Mouse (Mus musculus) embryonic facial prominence, embryonic 11.5 days (tissue): ENCODE results near the gene Lmo7. TPM values are rescaled to one million over a fixed set of nuclear protein-coding genes. Genes with fewer than 3 reads are reported as not detected.
A peak's percentile ranks its signal among the peaks of the same experiment; 100 is the strongest.

Source experiments
- ATAC-seq: fragments of 200-750 bp; cut with Nextera tagmentation; replicated peaks from 2 replicates; pipeline ENCODE4 v1.8.0; 2017; ENCODE audit warnings: low read depth; ENCODE audit not compliant: insufficient number of reproducible peaks, low FRiP score, low TSS enrichment
- DNase-seq: peaks from one replicate; pipeline ENCODE4 v3.0.0-alpha.2; 2015; ENCODE audit warnings: low spot score
- H3K27ac ChIP-seq: fragments of 300-500 bp; sonication (generic); replicated peaks from 2 replicates; pipeline ENCODE4 v1.5.1; 2014; ENCODE audit warnings: mild to moderate bottlenecking, low read depth, low read length, control low read depth
- H3K27me3 ChIP-seq: fragments of 300-500 bp; sonication (generic); 2 replicates; pipeline ENCODE4 v1.6.1; 2014; ENCODE audit warnings: mild to moderate bottlenecking, low read length, moderate library complexity, mixed read lengths; ENCODE audit not compliant: control insufficient read depth, insufficient read depth
- H3K36me3 ChIP-seq: fragments of 300-500 bp; sonication (generic); replicated peaks from 2 replicates; pipeline ENCODE4 v1.6.1; 2014; ENCODE audit warnings: low read depth, mild to moderate bottlenecking, low read length, moderate library complexity, mixed read lengths; ENCODE audit not compliant: control insufficient read depth, insufficient read depth
- H3K4me1 ChIP-seq: fragments of 300-500 bp; sonication (generic); 2 replicates; pipeline ENCODE4 v1.6.1; 2014; ENCODE audit warnings: low read length, mixed read lengths; ENCODE audit not compliant: control insufficient read depth, insufficient read depth
- H3K4me2 ChIP-seq: fragments of 300-500 bp; sonication (generic); 2 replicates; pipeline ENCODE4 v1.6.1; 2014; ENCODE audit warnings: low read depth, mild to moderate bottlenecking, control low read depth, low read length, moderate library complexity
- H3K4me3 ChIP-seq: fragments of 300-500 bp; sonication (generic); 2 replicates; pipeline ENCODE4 v1.5.1; 2014; ENCODE audit warnings: low read depth, low read length, control low read depth
- H3K9ac ChIP-seq: fragments of 300-500 bp; sonication (generic); replicated peaks from 2 replicates; pipeline ENCODE4 v1.6.1; 2014; ENCODE audit warnings: mild to moderate bottlenecking, control low read depth, low read length
- H3K9me3 ChIP-seq: fragments of 300-500 bp; sonication (generic); replicated peaks from 2 replicates; pipeline ENCODE4 v1.6.1; 2016; ENCODE audit warnings: mild to moderate bottlenecking, low read length, inconsistent platforms, mixed read lengths; ENCODE audit not compliant: control insufficient read depth
- WGBS: fragments of 180-500 bp; shearing (Covaris S2); extraction: QIAGEN DNeasy Blood & Tissue Kit; methylation state at CpG from one replicate; pipeline ENCODE4 v1.1.7; 2014; 5-methylcytosine and 5-hydroxymethylcytosine counted together
- polyA plus RNA-seq: library from polyadenylated mRNA; unstranded; fragments of >200 nt; fragmentation: Nextera tagmentation; extraction: Ambion mirVana; gene quantifications from 2 replicates; pipeline ENCODE4 v1.2.1, GENCODE M21; 2014

Gene Lmo7
- polyA plus RNA-seq, 1 experiment from 2014 or later: 6.7 TPM

DNA sequence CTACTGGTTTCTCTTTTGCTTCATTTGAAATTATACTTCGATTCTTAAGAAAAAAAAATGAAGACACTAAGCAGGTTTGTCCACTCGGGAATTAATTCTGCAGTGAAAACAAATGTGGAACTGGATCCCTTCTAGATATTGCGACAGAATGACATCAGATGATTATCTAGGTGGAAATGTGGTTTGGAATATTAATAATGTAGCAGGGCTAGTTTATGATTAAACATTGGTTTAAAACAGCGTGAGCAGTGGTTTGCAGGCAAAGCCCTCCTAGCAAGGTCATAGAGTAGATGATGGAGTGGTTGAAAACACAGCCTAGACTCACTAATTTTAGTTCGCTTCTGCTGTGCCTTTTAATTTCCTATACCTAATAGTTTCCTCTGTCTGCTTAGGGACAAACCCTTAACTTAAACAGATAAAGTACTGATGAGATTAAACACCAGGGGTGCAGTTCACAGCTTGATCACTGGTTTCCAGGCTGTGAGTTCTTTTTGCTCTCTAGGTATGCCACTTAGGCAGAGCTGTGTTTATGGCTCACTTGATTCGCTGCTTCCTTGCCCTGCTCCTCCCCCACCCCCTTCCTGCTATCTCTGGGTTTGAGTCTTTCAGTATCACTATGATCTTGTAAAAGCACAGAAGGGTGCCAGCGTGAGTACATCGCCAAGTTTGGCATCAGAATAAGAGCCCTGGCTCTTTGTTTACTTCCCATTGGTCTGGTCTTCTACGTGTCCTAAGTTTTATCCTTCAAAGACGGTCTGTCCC, 4.0 kb downstream of the Lmo7 start:
- no peaks in the 10 kb centered on the region for H3K4me1 ChIP-seq

DNA sequence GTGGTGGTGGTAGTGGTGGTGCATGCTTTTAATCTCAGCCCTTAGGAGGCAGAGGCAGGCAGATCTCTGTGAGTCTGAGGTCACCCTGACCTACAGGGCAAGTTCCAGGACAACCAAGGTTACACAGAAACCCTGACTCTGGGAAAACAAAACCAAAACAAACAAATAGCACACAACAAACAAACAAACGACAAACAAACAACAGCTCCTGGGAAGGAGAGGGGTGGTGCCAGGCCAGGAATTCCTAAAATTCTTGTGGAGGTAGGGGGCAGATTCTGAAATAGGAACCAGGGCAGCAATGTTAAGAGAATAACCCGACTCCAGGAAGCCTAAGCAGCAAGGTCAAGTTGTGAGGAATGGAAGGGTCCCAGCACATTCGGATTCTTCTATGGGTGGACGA, 7.7 kb downstream of the Lmo7 start:
- DNase-seq (no peak), ATAC-seq (no peak)
- Histone ChIP-seq H3K9ac (no peak overlapping the region), H3K4me3 (no peak overlapping the region), H3K27me3 (no peaks in the 10 kb centered on the region), H3K4me1 (no peaks in the 10 kb centered on the region), H3K4me2 (no peak overlapping the region), H3K27ac (no peak overlapping the region), H3K9me3 (no peaks in the 10 kb centered on the region), H3K36me3 (no peaks in the 10 kb centered on the region)
- 77% methylated on average over 4 of the region's 4 CpGs for WGBS

More for the DNA sequence above, 4.0 kb downstream of the Lmo7 start:
- WGBS: 29% methylated on average over 10 of the region's 10 CpGs
- Histone ChIP-seq H3K9ac (no peak overlapping the region), H3K27ac (no peak overlapping the region), H3K4me3 (no peak overlapping the region), H3K27me3 (0 out of 2 replicates have a peak, but pooled peaks cover 3% of the 10 kb centered on the region), H3K36me3 (no peaks in the 10 kb centered on the region), H3K9me3 (no peaks in the 10 kb centered on the region), H3K4me2 (no peak overlapping the region)
- ATAC-seq: no peak
- DNase-seq: no peak

DNA sequence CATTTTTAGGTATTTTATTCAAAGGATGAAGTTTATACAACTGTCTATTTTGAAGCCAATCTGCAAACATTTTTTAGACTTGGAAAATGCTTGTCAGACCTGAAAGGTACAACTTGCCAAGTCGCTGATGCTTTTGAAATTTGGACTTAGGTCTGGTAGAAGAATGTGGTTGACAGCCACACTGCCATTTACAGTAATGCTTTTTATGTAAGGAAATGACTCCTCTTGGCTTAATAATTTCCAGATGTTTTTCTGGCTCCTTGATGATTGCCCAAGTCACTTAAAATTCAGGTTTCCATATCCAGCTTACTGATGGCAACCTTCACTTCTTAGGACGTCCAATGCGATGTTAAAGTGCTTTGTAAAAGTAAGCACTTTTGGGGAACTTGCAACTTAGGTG, 16.9 kb downstream of the Lmo7 start:
- H3K4me2 ChIP-seq: no peak overlapping the region
- no peak overlapping the region for H3K9ac ChIP-seq
- ATAC-seq (no peak), DNase-seq (peak; percentile 73)
- H3K9me3 ChIP-seq: no peaks in the 10 kb centered on the region
- WGBS: 40% methylated on average over 3 of the region's 3 CpGs
- H3K27me3 ChIP-seq: no peaks in the 10 kb centered on the region
- no peak overlapping the region for H3K4me3 ChIP-seq
- no peaks in the 10 kb centered on the region for H3K4me1 ChIP-seq
- H3K36me3 ChIP-seq: no peaks in the 10 kb centered on the region
- no peak overlapping the region; the same call in 1 of the 2 replicates for H3K27ac ChIP-seq

DNA sequence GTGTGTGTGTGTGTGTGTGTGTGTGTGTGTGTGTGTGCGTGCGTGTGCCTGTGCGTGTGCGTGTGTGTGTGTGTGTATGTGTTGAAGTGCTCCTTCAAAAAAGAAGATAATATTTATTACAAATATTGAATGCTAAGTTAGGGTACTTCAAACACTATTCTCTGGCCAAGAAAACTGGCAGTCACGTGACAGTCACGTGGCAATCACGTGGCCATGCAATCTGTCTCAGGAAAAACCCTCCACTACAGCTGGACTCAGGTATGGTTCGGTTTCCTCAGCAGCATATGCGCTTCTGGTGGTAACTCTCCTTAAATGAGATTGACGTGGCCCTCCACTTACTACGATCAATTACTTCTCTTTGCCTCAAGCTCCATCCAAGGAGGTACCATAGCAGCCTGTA, 18.1 kb downstream of the Lmo7 start:
- ATAC-seq (no peak), DNase-seq (no peak)
- Histone ChIP-seq H3K4me2 (no peak overlapping the region), H3K9me3 (no peaks in the 10 kb centered on the region), H3K27me3 (no peaks in the 10 kb centered on the region), H3K9ac (no peak overlapping the region), H3K4me1 (no peaks in the 10 kb centered on the region), H3K27ac (no peak overlapping the region), H3K4me3 (no peak overlapping the region), H3K36me3 (no peaks in the 10 kb centered on the region)
- 91% methylated on average over 11 of the region's 11 CpGs for WGBS

DNA sequence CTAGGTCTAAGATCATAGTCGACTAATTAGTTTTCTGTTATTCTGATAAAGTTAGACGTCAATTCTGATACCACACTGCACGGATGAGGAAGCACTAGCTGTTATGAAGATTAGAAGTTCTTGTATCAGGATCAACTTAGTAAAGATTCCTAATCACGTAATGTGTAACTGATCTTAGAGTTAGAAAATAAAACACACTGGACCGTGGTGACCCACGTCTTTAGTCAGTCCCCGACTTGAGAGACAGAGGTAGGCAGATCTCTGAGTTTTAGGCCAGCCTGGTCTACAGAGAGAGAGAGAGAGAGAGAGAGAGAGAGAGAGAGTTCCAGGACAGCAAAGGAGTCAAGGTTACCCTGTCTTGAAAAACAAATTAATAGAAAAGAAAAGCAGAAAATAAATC, 18.7 kb downstream of the Lmo7 start:
- Histone ChIP-seq H3K4me3 (no peak overlapping the region), H3K9me3 (no peaks in the 10 kb centered on the region), H3K36me3 (no peaks in the 10 kb centered on the region), H3K4me2 (no peak overlapping the region), H3K27me3 (no peaks in the 10 kb centered on the region), H3K4me1 (no peaks in the 10 kb centered on the region), H3K27ac (no peak overlapping the region), H3K9ac (no peak overlapping the region)
- no peak for ATAC-seq
- 82% methylated on average over 7 of the region's 7 CpGs for WGBS
- no peak for DNase-seq

DNA sequence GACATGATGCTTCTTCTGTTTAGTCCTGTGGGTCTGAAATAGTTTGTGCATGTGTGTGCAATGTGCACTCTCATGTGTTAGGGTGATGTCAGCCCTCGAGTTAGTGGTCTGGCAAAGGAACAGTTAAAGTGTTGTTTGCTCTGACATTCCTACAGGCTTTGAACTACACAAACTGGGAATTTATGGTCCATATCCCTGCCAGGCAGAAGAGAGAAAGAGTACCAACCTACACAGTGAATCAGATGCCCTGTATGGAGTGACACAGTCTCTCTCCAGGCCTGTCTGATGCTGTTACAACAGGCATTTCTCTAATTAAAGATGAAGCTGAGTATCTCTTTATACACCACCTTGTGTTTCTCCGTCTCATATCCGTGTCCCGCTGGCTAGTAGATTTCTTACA, 21.2 kb downstream of the Lmo7 start:
- H3K9me3 ChIP-seq: no peaks in the 10 kb centered on the region
- H3K27ac ChIP-seq: no peak overlapping the region
- H3K36me3 ChIP-seq: no peaks in the 10 kb centered on the region
- no peaks in the 10 kb centered on the region for H3K27me3 ChIP-seq
- H3K9ac ChIP-seq: no peak overlapping the region
- H3K4me3 ChIP-seq: no peak overlapping the region
- no peak for ATAC-seq
- H3K4me2 ChIP-seq: no peak overlapping the region
- no peaks in the 10 kb centered on the region for H3K4me1 ChIP-seq
- 88% methylated on average over 4 of the region's 4 CpGs for WGBS
- DNase-seq: no peak

DNA sequence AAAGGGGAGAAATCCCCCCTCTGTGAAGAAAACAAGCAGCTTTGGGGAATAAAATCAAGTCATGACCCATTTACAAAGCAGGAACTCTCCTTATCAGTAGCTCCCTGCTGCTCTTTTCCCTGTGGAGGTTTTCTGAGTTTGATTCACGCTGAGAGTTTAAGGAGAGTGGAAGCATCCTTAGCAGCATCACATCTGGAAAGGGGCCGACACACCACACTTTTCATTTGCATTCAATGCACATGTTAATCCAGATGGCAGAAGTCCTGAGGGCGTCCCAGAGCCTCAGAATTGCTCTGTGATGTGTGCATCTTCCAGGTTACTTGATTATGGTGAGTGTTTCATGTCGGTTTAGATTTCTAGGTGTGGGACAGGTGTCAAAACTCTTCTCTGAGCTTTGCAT, 25.7 kb downstream of the Lmo7 start:
- Histone ChIP-seq H3K4me3 (no peak overlapping the region), H3K4me1 (no peaks in the 10 kb centered on the region), H3K9me3 (no peaks in the 10 kb centered on the region), H3K27ac (no peak overlapping the region), H3K27me3 (no peaks in the 10 kb centered on the region), H3K36me3 (no peaks in the 10 kb centered on the region), H3K4me2 (no peak overlapping the region), H3K9ac (no peak overlapping the region)
- WGBS: 38% methylated on average over 4 of the region's 4 CpGs
- ATAC-seq: no peak
- DNase-seq: no peak

DNA sequence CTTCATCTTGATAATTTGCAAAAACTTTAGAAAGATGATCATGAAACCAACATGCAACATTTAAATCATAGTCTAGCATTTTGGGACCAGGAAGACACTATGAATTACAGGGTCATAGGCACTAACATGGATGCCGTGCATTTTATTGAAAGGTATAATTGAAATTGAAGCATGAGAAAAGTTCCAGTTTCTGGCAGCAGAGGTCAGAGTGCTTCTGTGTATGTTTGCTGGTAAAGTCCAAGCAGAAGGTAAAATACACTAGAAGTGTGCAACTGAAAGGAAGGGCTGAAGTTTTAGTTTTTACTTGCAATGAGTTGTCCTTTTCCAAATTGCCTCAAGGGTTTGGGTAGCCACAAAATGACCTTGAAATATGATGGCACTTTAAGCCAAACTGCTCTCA, 32.5 kb downstream of the Lmo7 start:
- no peak overlapping the region for H3K9ac ChIP-seq
- H3K36me3 ChIP-seq: no peaks in the 10 kb centered on the region
- H3K27me3 ChIP-seq: no peaks in the 10 kb centered on the region
- H3K27ac ChIP-seq: no peak overlapping the region
- H3K4me2 ChIP-seq: no peak overlapping the region
- no peak overlapping the region for H3K4me3 ChIP-seq
- ATAC-seq (no peak), DNase-seq (peak; percentile 45)
- 43% methylated on average over 1 of the region's 1 CpGs for WGBS
- H3K9me3 ChIP-seq: no peaks in the 10 kb centered on the region
- no peaks in the 10 kb centered on the region for H3K4me1 ChIP-seq
